Mouse (Mus musculus) kidney, adult 2 months (tissue): ENCODE results near the gene Wfdc10. TPM values are rescaled to one million over a fixed set of nuclear protein-coding genes. Genes with fewer than 3 reads are reported as not detected.

Source experiments
- DNase-seq: peaks from one replicate; pipeline ENCODE4 v3.0.0; 2021
- H3K27ac ChIP-seq: fragments of 200-500 bp; 2 replicates; pipeline ENCODE4 v1.5.1; 2012; ENCODE audit warnings: low read depth, low read length, control low read depth, inconsistent platforms; ENCODE audit not compliant: insufficient read depth
- H3K27me3 ChIP-seq: fragments of 200-500 bp; replicated peaks from 2 replicates; pipeline ENCODE4 v1.6.1; 2012; ENCODE audit warnings: mild to moderate bottlenecking, moderate library complexity, low read length, inconsistent platforms; ENCODE audit not compliant: control insufficient read depth, insufficient read depth
- H3K36me3 ChIP-seq: fragments of 200-500 bp; 2 replicates; pipeline ENCODE4 v1.6.1; 2012; ENCODE audit warnings: mild to moderate bottlenecking, moderate library complexity, low read length, inconsistent platforms; ENCODE audit not compliant: control insufficient read depth, insufficient read depth
- H3K4me1 ChIP-seq: fragments of 200-500 bp; 2 replicates; pipeline ENCODE4 v1.6.1; 2011; ENCODE audit warnings: low read length; ENCODE audit not compliant: control insufficient read depth, insufficient read depth
- H3K4me3 ChIP-seq: fragments of 200-500 bp; 2 replicates; pipeline ENCODE4 v1.5.1; 2011; ENCODE audit warnings: mild to moderate bottlenecking, low read depth, low read length, control low read depth; ENCODE audit not compliant: insufficient read depth
- CTCF ChIP-seq: fragments of 200-500 bp; conservative IDR thresholded peaks from 2 replicates; pipeline ENCODE4 v1.5.1; 2011; ENCODE audit warnings: low read depth, mild to moderate bottlenecking, control low read depth, low read length, moderate library complexity, mixed read lengths; ENCODE audit not compliant: insufficient read depth, insufficient read length
- POLR2A ChIP-seq: fragments of 200-500 bp; IDR thresholded peaks from one replicate; pipeline ENCODE4 v1.6.1; 2011; ENCODE audit warnings: low read depth, low read length, control low read depth
- WGBS: fragments of 180-500 bp; shearing (Covaris S2); methylation state at CpG from one replicate; pipeline ENCODE4 v1.1.7; 2018; 5-methylcytosine and 5-hydroxymethylcytosine counted together
- polyA plus RNA-seq: library from polyadenylated mRNA; depleted of rRNA; stranded (reverse); fragments of >200 nt; gene quantifications from 2 replicates; pipeline ENCODE4 v1.2.3, GENCODE M21; 2012

The Wfdc10 gene
- polyA plus RNA-seq, 1 experiment, result not detected

DNA sequence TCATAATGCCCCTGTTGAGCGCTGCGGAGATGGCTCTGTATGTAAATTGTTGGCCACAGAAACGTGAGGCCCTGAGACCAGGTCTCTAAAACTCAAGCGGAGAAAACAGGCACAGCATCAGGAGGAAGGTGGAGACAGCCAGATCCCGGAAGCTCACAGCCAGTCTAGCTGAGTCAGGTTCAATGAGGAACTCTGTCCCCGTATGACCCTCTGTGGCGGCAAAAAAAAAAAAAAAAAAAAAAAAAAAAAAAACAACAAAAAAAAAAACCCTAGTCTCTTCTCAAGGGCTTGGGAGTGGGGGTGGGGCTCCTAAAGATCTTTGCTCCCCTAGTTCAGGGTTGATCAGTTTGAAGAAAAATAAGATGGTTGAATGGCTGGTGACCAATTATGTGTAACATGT lies 14.7 kb upstream of the Wfdc10 start:
- peaks cover 9% of the 10 kb centered on the region for H3K4me1 ChIP-seq
- H3K4me3 ChIP-seq, result no peak overlapping the region
- H3K36me3 ChIP-seq, result no peaks in the 10 kb centered on the region
- peak; percentile 53 for DNase-seq
- WGBS, result 32% methylated on average over 7 of the region's 7 CpGs
- H3K27me3 ChIP-seq, result no peaks in the 10 kb centered on the region
- TF ChIP-seq POLR2A (no peak), CTCF (no peak)
- H3K27ac ChIP-seq, result peak overlapping the region; percentile 22; the same call in 1 of the 2 replicates

DNA sequence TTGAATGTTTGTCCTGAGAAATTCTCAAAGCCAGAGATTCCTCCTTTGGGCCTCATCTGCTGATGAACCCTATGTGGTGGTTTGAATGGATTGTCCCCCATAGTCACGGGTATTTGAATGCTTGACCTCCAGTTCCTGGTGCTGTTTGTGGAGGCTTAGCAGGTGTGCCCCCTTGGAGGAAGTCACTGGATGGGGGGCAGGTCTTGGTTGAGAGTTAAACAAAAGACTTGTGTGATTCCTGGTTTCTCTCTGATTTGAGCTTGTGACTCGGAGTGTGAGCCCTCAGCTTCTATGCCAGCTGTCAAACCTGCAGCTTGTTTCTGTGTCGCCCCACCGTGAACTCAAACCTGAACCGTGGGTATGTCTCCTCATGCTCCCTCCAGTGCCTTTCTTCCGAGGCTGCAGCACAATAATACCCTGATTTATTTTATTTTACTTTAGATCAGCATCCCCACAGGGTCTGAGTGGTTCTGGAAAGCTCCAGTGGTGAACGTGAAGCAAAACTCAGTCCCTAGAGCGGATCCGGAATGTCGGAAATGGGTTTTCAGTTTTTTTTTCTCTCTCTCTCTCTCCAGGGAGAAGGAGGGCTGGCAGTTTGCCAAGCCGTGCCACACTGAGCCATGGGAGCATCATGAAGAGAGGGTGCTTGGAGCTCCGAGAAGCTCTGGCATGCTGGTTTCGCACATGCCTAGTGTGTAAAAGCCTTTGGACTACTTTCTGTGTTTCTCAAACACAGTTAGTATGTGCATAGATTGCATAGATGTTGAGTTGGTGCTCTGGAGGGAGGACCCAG lies 13.8 kb upstream of the Wfdc10 start:
- TF ChIP-seq POLR2A (no peak), CTCF (no peak)
- DNase-seq, result peak; percentile 5
- peaks cover 9% of the 10 kb centered on the region for H3K4me1 ChIP-seq
- 79% methylated on average over 13 of the region's 13 CpGs for WGBS
- no peak overlapping the region for H3K4me3 ChIP-seq
- H3K27ac ChIP-seq, result no peak overlapping the region
- no peaks in the 10 kb centered on the region for H3K36me3 ChIP-seq
- no peaks in the 10 kb centered on the region for H3K27me3 ChIP-seq

DNA sequence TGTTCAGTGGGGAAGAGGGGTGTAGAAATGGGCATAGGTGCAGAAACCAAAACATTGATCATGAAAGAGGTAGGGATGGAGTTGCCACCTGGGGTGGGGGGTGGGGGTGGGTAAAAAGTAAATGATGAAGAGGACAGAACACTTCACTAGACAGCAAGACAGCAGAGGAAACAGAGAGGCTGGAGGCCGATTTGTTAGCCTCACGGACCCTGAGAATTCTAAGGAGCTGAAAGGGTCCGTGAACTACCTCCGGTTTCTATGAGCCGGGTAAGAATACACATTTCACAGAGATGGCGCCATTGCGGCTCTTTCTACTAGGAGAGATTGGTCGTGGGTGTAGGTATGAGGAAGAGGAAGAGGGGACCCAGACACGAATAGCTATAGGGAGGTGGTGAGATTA lies 637 bp downstream of the Wfdc10 start, which contains the start of gene Wfdc9:
Wfdc9 (minus strand) TSS at position 101 of the 400 bp plus-strand sequence.
- Histone ChIP-seq H3K4me1 (no peaks in the 10 kb centered on the region), H3K27ac (no peak within 1 kb of the TSS), H3K4me3 (no peak within 1 kb of the TSS), H3K27me3 (no peaks in the 10 kb centered on the region), H3K36me3 (no peaks in the 10 kb centered on the region)
- TF ChIP-seq POLR2A, result no peak
- TF ChIP-seq CTCF, result no peak
- 86% methylated on average over 9 of the region's 9 CpGs for WGBS
- DNase-seq, result no peak

DNA sequence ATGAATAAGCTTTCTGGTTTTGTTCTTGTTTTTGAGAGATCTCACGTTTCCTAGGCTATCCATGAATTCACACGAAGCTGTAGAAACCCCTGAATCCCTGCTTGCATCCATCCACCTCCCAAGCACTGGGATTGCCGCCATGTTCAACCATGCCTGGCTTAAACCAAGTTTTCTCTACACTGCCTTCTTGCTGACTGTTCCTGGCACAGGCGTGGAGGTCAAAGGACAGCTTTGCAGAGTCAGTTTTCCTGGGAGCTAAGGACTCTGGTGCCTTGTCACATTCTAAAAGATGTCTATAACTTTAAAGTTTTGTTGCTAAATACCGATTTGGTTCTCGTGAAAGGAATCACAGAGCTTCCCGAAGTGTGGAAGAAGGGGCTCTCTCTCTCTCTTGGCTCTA lies 9.0 kb downstream of the Wfdc10 start:
- Histone ChIP-seq H3K4me1 (no peaks in the 10 kb centered on the region), H3K36me3 (no peaks in the 10 kb centered on the region), H3K27ac (no peak overlapping the region), H3K27me3 (no peaks in the 10 kb centered on the region), H3K4me3 (no peak overlapping the region)
- peak; percentile 71 for DNase-seq
- no peak for TF ChIP-seq POLR2A
- no peak for TF ChIP-seq CTCF
- WGBS, result 74% methylated on average over 7 of the region's 7 CpGs

DNA sequence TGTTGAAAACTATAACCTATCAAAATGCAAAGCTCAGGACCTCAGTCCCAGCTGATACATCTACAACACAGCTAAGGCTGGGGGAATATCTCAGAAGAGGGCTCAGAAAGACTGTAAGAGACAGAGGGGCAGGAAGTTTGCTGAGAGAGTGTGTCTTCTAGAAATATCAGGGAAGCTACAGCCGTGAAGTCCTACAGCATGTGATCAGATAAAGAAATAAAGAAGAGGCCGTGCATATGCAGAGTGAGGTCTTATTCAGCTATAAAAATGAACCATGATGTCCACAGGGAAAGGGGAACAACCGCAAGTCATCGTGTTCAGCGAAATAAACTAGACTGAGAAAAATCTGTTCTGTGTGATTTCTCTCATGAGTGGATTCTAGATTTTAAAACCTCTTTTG lies 14.4 kb downstream of the Wfdc10 start:
- 81% methylated on average over 5 of the region's 5 CpGs for WGBS
- Histone ChIP-seq H3K27me3 (no peaks in the 10 kb centered on the region), H3K27ac (no peak overlapping the region), H3K4me3 (no peak overlapping the region), H3K4me1 (no peaks in the 10 kb centered on the region), H3K36me3 (no peaks in the 10 kb centered on the region)
- no peak for TF ChIP-seq POLR2A
- no peak for DNase-seq

DNA sequence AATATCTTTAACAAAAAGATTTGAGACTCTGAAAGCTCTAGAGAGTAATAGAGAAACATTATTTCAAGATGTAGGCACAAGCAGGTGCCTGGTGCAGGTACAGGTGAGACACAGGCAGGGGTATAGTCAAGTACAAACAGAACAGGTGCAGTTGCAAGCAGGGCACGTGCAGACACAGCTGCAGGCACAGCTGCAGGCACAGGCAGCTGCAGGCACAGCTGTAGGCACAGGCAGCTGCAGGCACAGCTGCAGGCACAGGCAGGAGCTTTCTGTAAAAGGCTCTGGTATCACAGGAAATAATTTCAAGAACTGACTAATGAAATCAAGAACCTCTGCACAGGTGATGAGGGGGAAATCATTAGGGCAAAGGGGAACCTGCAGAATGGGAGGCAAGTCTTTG lies 15.1 kb downstream of the Wfdc10 start:
- Histone ChIP-seq H3K27ac (no peak overlapping the region), H3K4me3 (no peak overlapping the region), H3K4me1 (no peaks in the 10 kb centered on the region), H3K36me3 (no peaks in the 10 kb centered on the region), H3K27me3 (no peaks in the 10 kb centered on the region)
- TF ChIP-seq CTCF (no peak), POLR2A (no peak)
- DNase-seq, result no peak
- 19% methylated on average over 1 of the region's 1 CpGs for WGBS

DNA sequence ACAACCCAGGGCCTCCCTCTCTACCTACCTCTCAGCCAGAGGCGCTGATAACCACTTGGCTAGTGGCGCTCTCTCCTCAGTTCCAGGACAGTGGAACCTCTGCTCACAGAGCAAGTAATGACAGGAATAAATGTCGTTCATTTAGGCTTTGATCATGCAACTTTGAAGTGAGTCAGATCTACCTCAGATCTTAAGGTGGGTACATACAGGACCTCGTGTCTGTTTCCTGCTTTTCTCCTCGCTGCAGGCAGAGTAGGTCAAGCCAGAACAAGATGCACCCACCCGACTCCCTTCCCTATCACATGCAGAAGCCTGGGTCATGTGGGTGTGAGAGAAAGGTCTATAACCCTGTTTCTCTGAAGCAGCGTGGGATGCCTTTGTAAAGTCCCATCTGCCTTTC lies 18.1 kb downstream of the Wfdc10 start, which contains the start of gene Wfdc11:
Wfdc11 (minus strand) TSS at position 101 of the 400 bp plus-strand sequence.
- 68% methylated on average over 7 of the region's 7 CpGs for WGBS
- no peak for DNase-seq
- Histone ChIP-seq H3K4me1 (peaks cover 5% of the 10 kb centered on the region; the same call in 1 of the 2 replicates), H3K27me3 (no peaks in the 10 kb centered on the region), H3K4me3 (no peak within 1 kb of the TSS), H3K27ac (no peak within 1 kb of the TSS), H3K36me3 (no peaks in the 10 kb centered on the region)
- no peak for TF ChIP-seq CTCF
- no peak for TF ChIP-seq POLR2A
